Mouse (Mus musculus) spleen, adult 2 months (tissue): ENCODE measurements around the gene Tenm4. TPM values are rescaled to one million over a fixed set of nuclear protein-coding genes. Genes with fewer than 3 reads are reported as not detected.
"Not testable (repeated sequence)": the region's sequence is repeated elsewhere in the genome, so short reads cannot be mapped to it uniquely, and the experiment has no call there.

Experiments
- DNase-seq, 2 experiments: peaks; one replicate each; pipeline versions ENCODE4 v3.0.0 to v3.0.0-alpha.2; 2012 to 2021; ENCODE audit warnings: low spot score in 2 of 2, low read depth in 1 of 2
- H3K27ac ChIP-seq: fragments of 200-500 bp; 2 replicates; pipeline ENCODE4 v1.5.1; 2012; ENCODE audit warnings: low read length, inconsistent platforms; ENCODE audit not compliant: insufficient read depth
- H3K27me3 ChIP-seq: fragments of 200-500 bp; 2 replicates; pipeline ENCODE4 v1.6.1; 2012; ENCODE audit warnings: mild to moderate bottlenecking, moderate library complexity, low read length, inconsistent platforms; ENCODE audit not compliant: control insufficient read depth, insufficient read depth
- H3K36me3 ChIP-seq: fragments of 200-500 bp; 2 replicates; pipeline ENCODE4 v1.6.1; 2012; ENCODE audit warnings: mild to moderate bottlenecking, low read length, inconsistent platforms; ENCODE audit not compliant: control insufficient read depth, insufficient read depth
- H3K4me1 ChIP-seq: fragments of 200-500 bp; 2 replicates; pipeline ENCODE4 v1.6.1; 2011; ENCODE audit warnings: inconsistent platforms; ENCODE audit not compliant: control insufficient read depth, insufficient read depth, insufficient read length
- H3K4me3 ChIP-seq: fragments of 200-500 bp; 2 replicates; pipeline ENCODE4 v1.5.1; 2011; ENCODE audit warnings: mild to moderate bottlenecking, inconsistent platforms; ENCODE audit not compliant: insufficient read depth, insufficient read length; ENCODE audit errors: extremely low read depth
- CTCF ChIP-seq: fragments of 200-500 bp; IDR thresholded peaks from 2 replicates; pipeline ENCODE4 v1.5.1; 2011; ENCODE audit warnings: mild to moderate bottlenecking, inconsistent platforms; ENCODE audit not compliant: insufficient read depth, insufficient read length, insufficient replicate concordance; ENCODE audit errors: extremely low read depth
- POLR2A ChIP-seq: fragments of 200-500 bp; IDR thresholded peaks from 2 replicates; pipeline ENCODE4 v1.6.1; 2011; ENCODE audit warnings: low read depth, low read length, inconsistent platforms
- WGBS: fragments of 180-500 bp; shearing (Covaris S2); methylation state at CpG from one replicate; pipeline ENCODE4 v1.1.7; 2018; 5-methylcytosine and 5-hydroxymethylcytosine counted together
- polyA plus RNA-seq: library from polyadenylated mRNA; depleted of rRNA; stranded (reverse); fragments of >200 nt; gene quantifications from 2 replicates; pipeline ENCODE4 v1.2.3, GENCODE M21; 2012

Gene Tenm4
- polyA plus RNA-seq, 1 experiment, result 1.2 TPM

- no peak overlapping the region for H3K27ac ChIP-seq
- no peak overlapping the region for H3K4me3 ChIP-seq
- no peak for TF ChIP-seq POLR2A
- TF ChIP-seq CTCF, result no peak
- no peaks in the 10 kb centered on the region for H3K27me3 ChIP-seq
- H3K36me3 ChIP-seq, result no peaks in the 10 kb centered on the region
- H3K4me1 ChIP-seq, result no peaks in the 10 kb centered on the region
- DNase-seq, result no peak
- 45% methylated on average over 10 of the region's 10 CpGs for WGBS
Observed at GRCm38 (mm10) chr7:96609854-96610586, 439.0 kb downstream of the Tenm4 start.

GRCm38 (mm10) chr7:96617371-96617770 lies 446.3 kb downstream of the Tenm4 start:
- no peaks in the 10 kb centered on the region for H3K4me1 ChIP-seq
- no peak for DNase-seq
- no peak overlapping the region for H3K4me3 ChIP-seq
- TF ChIP-seq CTCF (no peak), POLR2A (no peak)
- 80% methylated on average over 2 of the region's 2 CpGs for WGBS
- H3K36me3 ChIP-seq, result no peaks in the 10 kb centered on the region
- H3K27me3 ChIP-seq, result no peaks in the 10 kb centered on the region
- H3K27ac ChIP-seq, result no peak overlapping the region

GRCm38 (mm10) chr7:96619930-96620472 lies 449.0 kb downstream of the Tenm4 start:
- H3K36me3 ChIP-seq, result no peaks in the 10 kb centered on the region
- TF ChIP-seq CTCF (no peak), POLR2A (no peak)
- H3K27me3 ChIP-seq, result no peaks in the 10 kb centered on the region
- DNase-seq, result no peak
- WGBS, result 85% methylated on average over 4 of the region's 4 CpGs
- H3K4me1 ChIP-seq, result no peaks in the 10 kb centered on the region
- no peak overlapping the region for H3K27ac ChIP-seq
- H3K4me3 ChIP-seq, result no peak overlapping the region

GRCm38 (mm10) chr7:96626338-96626737 lies 455.3 kb downstream of the Tenm4 start:
- DNase-seq, result no peak
- 50% methylated on average over 3 of the region's 3 CpGs for WGBS
- H3K36me3 ChIP-seq, result no peaks in the 10 kb centered on the region
- no peaks in the 10 kb centered on the region for H3K4me1 ChIP-seq
- H3K27ac ChIP-seq, result no peak overlapping the region
- TF ChIP-seq POLR2A, result no peak
- TF ChIP-seq CTCF, result no peak
- no peaks in the 10 kb centered on the region for H3K27me3 ChIP-seq
- no peak overlapping the region for H3K4me3 ChIP-seq

GRCm38 (mm10) chr7:96630551-96630950 lies 459.5 kb downstream of the Tenm4 start:
- not testable (repeated sequence) for H3K4me1 ChIP-seq, H3K27ac ChIP-seq, H3K27me3 ChIP-seq, H3K4me3 ChIP-seq, H3K36me3 ChIP-seq, DNase-seq
- 61% methylated on average over 9 of the region's 9 CpGs for WGBS

GRCm38 (mm10) chr7:96633008-96633407 lies 462.0 kb downstream of the Tenm4 start:
- no peak for DNase-seq
- WGBS, result 90% methylated on average over 1 of the region's 1 CpGs
- H3K27ac ChIP-seq, result no peak overlapping the region
- TF ChIP-seq POLR2A (no peak), CTCF (no peak)
- H3K36me3 ChIP-seq, result no peaks in the 10 kb centered on the region
- no peaks in the 10 kb centered on the region for H3K27me3 ChIP-seq
- no peaks in the 10 kb centered on the region for H3K4me1 ChIP-seq
- H3K4me3 ChIP-seq, result no peak overlapping the region

GRCm38 (mm10) chr7:96635830-96636440 lies 464.9 kb downstream of the Tenm4 start:
- Histone ChIP-seq H3K27me3 (no peaks in the 10 kb centered on the region), H3K4me1 (no peaks in the 10 kb centered on the region), H3K4me3 (no peak overlapping the region), H3K27ac (no peak overlapping the region), H3K36me3 (no peaks in the 10 kb centered on the region)
- no peak for DNase-seq
- whole genome bisulfite sequencing, result 83% methylated on average over 7 of the region's 7 CpGs
- TF ChIP-seq POLR2A, result no peak
- TF ChIP-seq CTCF, result no peak
